Mouse (Mus musculus): ENCODE measurements around the gene Msmp. TPM values are rescaled to one million over a fixed set of nuclear protein-coding genes. Genes with fewer than 3 reads are reported as not detected.
A peak's percentile ranks its signal among the peaks of the same experiment; 100 is the strongest.

The Msmp gene
- total RNA-seq (2015), result not detected in 2 replicates
- total RNA-seq (2017), result not detected in 2 replicates

DNA sequence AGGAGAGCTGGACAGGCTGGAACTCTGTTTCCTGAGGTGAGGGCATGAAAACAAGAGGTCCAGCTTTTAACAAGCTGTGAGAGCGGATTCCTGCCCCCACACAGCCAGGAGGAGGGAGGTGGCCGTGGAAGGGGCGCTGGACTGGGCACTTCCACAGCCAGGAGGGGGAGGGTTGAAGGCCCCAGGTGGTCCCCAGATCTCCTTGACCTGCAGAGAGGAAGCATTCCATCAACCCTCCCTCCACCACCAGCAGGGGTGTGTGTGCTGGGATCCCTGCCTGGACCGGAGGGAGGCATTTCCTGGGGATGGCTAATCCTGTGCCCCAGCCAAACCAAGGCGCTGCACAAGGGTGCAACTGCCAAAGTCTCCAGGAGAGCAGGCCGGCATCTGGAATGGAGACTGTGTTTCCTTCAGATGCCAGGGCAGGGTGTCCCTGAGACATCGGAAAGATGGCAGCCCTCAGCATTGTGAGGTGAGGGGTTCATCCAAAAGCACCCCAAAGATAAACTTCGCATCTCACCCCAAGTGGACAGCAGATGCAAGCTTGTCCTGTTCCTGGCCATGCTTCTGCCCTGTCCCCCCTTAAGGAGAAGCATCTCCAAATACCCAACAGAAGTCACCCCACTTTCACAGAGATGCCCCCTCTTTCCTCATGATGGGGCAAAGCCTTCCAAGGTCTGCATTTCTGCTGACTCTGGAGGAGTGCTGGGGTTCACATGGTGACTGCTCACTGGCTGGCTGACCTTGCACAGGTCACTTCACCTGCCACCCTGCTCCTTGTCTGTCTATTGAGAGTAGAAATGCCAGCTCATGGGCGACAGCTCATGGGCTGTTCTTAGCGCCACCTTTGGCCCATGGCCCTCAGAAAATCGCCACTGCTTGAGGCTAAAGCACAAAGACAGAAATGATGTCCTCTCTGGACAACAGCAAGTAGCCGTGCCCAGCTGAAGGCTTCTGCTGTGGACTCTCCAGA lies at the start of gene Msmp:
Msmp (minus strand) TSS at position 51 of the 973 bp plus-strand sequence.
- no peak for ATAC-seq (replicated peaks; ENCODE audit: poor library complexity)

DNA sequence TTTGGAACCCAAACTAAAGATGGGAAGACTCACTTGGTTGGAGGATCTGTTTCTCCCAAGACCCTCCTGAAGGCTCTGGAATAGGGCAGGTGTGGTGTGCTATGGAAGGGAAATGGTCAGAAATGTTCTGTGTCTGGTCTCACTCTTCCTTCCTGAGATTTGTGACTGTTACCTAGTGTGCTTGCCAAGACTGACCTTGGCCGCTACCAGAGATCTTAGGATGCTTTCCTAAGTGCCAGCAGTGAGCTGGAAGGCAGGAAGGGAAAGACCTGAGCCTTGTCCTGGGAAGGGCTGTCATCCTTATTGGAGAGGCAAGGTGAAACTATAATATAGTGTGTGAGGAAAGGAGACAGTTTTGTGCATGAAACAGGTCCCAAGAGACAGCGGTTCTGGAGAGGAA lies 49.4 kb upstream of the Msmp start:
- ATAC-seq (replicated peaks; ENCODE audit: poor library complexity), result no peak

DNA sequence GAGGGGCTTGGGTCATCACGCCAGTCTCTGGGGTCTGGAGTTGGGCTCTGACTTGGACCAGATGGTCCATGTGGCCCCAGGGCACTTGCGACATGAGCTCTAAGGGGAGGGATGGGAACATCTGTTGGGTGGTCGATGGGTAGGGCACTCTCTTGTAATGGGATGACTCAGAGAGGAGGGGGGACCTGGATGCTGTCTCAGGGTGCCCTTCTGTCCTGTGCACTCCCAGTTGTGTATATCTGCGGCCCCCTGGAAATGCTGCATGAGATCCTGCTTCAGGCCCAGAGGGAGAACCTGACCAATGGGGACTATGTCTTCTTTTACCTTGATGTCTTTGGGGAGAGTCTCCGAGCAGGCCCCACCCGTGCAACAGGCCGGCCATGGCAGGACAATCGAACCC lies 49.0 kb upstream of the Msmp start:
- no peak for ATAC-seq (replicated peaks; ENCODE audit: poor library complexity)

DNA sequence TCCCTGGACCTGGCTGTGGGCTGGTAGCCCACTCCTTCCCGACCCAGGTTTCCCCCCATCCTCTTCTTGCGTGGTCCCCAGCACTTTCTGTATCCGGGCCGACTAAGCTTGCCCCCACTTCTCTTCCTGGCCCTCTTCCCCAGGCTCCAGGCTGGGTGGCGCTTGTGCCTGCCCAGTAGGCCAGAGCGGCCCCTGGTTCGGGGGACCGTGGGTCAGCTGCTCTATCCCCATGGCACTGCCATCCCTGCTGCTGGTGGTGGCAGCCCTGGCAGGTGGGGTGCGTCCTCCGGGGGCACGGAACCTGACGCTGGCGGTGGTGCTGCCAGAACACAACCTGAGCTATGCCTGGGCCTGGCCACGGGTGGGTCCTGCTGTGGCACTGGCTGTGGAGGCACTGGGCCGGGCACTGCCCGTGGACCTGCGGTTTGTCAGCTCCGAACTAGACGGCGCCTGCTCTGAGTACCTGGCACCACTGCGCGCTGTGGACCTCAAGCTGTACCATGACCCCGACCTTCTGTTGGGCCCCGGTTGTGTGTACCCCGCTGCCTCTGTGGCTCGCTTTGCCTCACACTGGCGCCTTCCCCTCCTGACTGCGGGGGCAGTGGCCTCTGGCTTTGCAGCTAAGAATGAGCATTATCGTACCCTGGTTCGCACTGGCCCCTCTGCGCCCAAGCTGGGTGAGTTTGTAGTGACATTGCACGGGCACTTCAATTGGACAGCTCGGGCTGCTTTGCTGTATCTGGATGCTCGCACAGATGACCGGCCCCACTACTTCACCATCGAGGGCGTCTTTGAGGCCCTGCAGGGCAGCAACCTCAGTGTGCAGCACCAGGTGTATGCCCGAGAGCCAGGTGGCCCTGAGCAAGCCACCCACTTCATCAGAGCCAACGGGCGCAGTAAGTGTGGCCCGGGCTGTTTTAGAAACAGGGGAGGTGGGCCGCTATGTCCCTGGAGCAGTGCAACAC lies 47.9 kb upstream of the Msmp start:
- no peak for ATAC-seq (replicated peaks; ENCODE audit: poor library complexity)

DNA sequence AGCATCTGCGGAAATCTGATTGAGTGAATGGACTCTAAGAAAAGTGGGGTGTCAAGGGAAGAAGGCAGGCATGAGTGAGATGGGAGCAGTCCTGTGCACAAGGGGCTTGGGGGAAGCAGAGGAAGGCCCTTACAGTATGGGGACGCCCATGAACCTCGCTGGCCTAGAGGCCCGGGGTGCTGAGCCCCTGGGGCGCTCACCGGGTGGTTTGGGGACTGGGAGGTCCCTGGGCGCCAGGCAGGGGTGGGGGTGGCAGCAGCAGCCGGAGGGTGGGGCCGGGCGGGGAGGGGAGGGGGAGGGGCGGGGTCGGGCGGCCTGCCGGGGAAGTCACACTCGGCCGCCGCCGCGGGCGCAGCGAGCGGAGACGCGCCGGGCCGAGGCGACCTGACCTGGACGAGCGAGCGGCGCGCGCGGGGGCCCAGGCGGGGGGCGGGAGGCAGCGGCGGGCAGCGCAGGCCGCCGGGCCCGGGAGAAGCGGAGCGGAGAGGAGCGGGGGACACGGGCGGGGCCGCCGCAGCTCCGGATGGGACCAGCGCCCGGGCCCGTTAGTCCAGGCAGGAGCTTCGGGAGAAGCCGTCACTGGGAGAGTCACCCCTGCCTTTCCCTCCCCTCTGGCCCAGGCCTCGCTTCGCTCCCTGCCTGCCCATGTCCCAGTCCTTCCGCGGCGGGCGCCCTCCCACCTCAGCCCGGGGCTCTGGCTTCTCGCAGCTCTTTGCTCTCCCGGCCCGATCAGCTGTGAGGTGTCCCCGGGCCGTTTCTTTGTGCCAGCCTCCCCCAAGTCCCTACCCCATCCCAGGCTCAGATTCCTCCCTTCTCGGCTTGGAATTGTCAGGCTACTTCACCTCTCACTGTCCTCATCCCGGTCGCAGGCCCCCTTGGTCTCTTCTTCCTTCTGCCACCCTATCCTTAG lies 47.0 kb upstream of the Msmp start, which contains the start of gene Npr2:
Npr2 (plus strand) TSS at position 890 of the 910 bp plus-strand sequence.
- ATAC-seq (replicated peaks; ENCODE audit: poor library complexity), result no peak

DNA sequence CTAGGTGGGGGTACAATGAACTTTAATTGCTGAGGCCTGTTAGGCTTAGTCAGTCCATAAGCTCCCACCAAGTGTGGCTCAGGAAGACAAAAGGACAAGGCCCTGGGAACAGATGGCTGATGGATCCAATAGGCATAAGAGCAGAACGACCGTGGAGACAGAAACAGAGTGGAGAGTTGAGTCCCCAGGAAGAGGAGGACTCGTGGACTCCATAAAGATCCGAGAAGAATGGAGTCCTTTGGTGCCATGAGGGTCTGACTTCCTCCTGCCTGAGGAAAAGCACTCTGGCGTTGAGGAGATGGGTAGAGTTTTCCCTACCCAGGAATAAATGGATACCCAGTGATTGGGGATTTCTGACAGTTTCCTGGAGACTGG lies 46.4 kb upstream of the Msmp start:
- ATAC-seq (replicated peaks; ENCODE audit: poor library complexity), result no peak

DNA sequence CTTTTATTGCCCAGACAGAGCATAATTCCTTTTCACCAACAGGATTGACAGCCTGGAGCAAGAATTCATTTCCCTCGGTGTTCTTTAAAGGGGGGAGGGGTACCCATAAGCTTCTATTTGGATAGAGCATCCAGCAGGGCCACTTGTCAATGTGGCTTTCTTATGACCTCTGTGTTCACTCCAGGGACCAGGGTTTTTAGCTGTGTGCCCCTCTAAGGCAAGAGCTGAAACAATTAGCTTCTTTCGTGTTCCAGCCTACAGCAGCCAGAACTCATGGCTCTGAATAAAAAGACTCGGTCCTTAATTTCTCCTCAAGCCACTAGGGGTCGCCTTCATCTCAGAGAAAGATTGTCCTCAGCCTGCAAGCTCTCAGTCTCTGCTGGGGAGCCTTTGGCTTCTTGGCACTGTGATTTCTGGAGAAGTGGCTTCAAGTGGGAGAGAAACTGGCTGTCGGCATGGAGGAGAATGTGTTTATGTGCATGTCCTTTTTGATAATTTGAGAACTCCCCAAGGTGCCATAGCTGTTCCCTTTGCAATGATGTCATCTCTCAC lies 45.8 kb upstream of the Msmp start:
- ATAC-seq (replicated peaks; ENCODE audit: poor library complexity), result peak; percentile 88

DNA sequence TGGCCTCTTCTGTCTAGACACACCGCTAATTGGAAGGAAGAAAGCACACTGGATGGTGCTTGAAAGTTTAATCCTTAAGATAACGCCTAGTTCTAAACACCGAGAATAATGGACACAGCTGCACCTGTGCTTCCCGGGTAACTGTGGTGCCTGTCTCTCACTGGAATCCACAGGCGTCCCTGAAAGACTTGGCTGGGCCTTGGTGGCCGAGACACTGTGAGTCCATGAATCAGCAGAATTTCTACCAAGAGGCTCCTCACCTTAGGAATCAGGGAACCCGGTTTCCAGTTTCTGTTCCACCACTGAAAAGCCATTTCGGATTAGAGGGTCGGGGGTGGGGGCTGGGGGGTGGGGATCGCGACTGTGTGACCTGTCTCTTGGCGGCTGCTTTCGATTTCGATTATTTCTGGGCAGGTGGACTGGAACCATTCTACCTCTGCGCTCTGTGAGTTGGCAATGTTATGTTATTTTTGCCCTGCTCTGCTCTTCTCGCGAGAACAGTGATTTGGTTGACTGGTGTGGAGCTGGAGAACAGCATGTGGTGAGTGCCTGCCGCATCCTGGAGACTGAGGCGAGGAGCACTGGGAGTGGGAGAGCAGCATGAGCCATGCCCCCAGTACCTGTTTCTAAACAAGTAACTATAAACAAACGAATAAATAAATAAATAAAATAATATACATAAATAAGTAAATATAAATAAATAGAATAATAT lies 45.0 kb upstream of the Msmp start:
- ATAC-seq (replicated peaks; ENCODE audit: poor library complexity), result no peak; the same call in 1 of the 2 replicates

DNA sequence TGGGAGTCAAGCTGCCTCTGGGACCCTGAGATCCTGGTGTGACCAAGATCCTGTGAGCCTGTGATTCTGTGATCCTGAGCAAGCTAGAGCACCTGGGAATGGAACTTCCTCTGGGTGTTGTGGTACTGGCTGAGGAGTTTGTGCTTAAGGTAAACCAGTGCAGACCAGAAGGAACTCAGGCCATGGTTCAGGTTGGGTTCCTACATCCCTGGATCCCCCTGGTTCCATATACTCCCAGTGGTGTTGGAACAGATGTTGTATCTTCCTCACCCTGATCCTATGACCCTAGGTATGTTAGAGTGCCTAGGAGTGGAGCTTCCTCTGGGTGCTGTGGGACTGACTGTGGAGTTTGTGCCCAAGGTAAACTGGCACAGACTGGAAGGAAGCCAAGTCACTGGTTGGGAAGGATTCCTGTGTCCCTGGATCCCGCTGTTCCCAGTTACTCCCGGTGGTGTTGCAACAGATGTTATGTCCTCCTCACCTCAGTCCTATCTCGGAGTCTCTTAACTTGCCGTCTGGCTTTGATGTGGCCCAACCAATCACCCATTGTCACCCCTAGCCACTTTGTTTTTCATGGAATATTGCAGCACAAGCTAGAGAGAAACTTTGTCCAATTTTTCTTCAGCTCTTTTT lies 36.0 kb upstream of the Msmp start:
- no peak for ATAC-seq (replicated peaks; ENCODE audit: poor library complexity)

DNA sequence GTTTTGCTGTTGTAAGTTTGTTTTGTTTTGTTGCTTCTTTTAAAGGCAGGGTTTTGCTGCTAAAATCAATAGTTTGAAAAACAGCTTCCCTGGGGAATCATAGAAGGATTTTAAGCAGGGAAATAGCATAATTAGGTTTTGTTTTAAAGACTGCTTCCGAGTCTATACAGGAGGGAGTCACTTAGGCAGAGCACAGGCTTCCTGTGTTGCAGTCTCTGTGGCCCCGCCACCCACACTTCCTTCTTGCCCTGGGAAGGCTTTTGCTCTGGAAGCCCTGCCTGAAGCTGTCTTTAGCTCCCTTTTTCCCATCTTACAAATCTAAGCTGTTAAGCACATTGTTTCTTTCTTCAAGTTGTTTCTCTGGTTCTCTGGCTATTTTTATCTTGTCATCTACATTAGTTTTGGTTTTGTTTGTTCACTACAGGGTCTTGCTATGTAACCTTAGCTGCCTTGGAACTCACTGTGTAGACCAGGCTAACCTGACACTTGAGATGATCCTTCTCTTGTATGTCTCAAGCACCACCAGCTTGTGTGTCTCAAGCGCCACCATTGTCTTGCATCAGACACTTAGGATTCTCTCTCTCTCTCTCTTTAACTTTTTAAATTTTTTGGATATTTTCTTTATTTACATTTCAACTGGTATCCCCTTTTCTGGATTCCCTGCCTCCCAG lies 28.9 kb upstream of the Msmp start:
- peak; percentile 91 for ATAC-seq (replicated peaks; ENCODE audit: poor library complexity)

DNA sequence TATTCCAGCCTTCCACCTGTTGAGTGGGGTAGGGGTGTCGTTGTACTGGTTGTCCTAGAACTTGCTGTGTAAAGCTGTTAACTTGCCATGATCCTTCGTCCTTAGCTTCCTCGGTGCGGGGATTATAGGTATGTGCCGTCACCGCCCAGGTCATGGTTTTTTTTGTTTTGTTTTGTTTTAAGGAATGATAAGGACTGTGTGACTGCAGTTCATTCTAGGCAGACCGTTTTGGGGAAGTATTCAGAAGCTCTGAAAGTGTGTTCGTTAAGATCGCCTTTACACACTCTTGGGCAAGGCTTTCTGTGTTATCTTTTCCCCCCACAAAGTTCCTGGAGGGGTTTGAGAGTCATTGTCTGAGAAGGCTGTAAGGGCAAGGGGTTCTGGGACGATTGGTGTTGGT lies 28.2 kb upstream of the Msmp start:
- ATAC-seq (replicated peaks; ENCODE audit: poor library complexity), result peak; percentile 81

DNA sequence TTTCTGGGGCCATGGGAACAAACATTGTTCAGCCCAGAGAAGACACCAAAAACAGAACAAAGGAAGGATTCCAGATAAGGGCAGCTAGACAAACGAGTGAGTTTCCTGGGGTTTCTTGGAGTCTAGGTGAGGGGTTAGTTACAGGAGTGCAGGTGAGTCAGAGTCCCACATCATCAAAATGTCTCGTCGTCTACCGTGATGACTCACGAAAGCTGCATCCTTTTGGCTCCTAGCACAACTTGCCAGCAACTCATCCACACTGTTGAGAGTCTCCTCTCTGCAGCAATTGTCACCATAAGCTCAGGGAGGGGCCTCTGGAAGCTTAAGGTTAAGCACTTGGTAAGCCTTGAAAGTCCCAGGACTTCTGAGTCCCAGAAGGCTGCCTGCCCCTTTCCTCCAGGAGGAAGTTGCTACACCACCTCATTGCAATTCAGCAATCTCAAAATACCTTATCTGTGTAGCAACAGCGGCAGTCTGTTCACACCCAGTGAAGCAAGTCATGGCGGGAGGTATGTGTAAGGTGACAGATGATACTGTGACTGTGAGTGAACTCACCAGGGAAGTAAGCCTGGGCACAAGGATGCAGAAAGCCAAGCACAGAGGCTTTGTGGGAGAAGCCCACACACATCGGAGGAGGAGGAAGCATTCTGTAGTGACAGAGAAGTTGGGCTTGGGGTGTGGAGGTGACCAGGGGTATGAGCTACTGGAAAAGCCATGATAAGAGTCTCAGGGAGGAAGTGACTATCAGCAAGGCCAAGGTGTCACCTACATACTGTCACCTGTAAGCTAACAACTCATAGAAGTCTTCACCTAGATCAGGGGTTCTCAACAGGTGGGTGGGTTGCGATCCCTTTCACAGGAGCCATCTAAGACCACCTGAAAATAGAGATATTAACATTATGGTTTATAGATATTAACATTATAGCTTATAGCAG lies 20.7 kb upstream of the Msmp start:
- peak; percentile 94 for ATAC-seq (replicated peaks; ENCODE audit: poor library complexity)

DNA sequence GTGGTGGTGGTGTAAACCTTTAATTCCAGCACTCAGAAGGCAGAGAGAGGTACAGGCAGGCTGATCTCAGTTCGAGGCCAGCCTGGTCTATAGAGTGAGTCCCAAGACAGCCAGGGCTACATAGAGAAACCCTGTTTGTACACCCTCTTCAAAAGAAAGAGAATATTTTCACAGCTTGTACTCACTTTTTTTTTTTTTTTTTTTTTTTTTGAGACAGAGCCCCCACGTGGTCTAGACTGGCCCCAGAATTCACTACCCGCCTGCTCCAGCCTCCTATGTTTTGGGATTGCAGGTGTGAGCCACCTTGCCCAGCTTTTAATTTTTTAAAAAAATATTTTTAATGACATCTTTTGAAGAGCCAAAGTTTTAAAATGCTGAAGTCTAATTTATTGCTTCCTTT lies 19.8 kb upstream of the Msmp start:
- ATAC-seq (replicated peaks; ENCODE audit: poor library complexity), result no peak

DNA sequence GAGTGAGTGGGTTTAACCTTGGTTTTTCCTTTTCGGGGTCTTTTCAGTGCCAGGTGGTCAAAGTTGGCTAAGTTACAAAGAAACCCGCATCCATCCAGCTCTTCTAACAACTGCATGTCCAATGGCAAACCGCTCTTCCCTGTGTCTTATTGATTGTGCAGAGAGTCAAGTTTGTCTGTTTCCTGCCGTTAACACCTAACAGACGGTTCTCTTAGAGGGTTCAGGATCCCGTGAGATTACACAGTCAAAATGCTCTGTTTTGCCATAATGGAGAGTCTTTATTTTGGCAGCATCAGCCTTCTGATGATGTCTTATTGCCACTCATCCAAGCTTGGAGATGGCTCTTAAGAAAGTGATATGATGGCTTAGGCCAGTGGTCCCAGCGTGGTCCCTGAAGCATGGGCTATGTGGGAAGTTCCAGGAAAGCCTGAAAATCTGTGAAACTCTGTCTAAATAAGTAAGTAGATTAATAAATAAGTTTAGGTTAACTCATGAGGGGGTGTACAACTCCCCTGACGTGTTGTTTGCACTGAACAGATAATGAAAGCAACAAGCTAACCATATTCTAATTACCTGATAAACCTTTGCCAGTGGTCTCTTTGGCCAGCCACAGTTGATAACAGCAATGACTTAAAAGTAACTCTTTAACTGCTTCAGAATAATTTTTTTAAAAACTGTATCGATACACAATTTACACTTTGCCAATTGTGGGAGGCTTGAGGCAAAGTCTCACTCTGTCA lies 16.1 kb upstream of the Msmp start:
- 0 out of 2 replicates have a peak, but pooled peaks have one; percentile 16 for ATAC-seq (replicated peaks; ENCODE audit: poor library complexity)

DNA sequence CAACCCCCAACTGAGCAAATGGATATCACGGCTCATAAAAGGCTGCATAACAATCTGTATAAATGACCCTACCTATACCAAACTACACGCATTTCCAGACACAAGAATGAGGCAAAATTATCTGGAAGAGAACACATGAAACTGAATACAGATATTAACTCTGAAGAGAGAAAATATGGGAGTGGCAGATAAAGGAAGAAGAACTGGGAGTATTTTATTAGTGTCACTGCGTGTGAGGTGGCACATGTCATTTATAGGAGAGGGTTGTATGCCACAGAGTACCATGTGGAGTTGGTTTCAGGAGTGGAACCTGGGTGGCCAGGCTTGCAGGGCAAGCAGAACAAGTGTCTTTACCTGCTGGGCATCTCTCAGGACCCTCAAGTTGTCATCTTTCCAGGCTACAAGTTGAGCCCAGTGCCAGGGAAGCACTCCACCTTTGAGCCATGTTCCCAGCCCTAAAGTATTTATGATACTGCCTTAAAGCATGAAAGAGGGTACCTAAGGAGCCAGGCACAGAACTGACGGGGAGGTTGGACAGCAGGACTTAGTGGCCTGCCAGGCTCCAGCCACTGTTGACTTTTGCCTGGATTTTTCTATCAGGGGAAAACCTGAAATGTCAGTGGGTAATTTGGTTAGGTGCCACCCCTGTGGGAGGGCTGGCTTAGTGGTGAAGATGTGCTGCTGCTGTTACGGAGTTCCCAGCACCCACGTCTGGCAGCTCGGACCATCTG lies 14.5 kb upstream of the Msmp start:
- ATAC-seq (replicated peaks; ENCODE audit: poor library complexity), result peak; percentile 56

DNA sequence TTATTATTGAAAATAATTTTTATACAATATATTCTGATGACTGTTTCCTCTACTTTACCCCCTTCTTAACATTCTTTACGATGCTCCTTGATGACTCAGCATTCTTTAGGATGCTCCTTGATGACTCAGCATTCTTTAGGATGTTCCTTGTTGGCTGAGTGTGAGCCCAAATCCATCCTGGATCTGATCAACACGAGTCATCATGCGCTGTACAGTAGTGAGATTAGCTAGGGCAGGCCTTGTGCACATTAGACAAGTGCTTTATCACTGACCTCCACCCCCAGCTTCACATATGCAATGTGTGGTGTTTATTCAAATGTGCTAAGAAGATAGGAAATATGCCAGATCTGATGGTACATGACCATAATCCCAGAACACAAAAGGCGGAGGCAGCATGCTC lies 13.9 kb upstream of the Msmp start:
- peak; percentile 81 for ATAC-seq (replicated peaks; ENCODE audit: poor library complexity)
